20 mouse cellular contexts compared by ENCODE assay signal in the genomic region with DNA sequence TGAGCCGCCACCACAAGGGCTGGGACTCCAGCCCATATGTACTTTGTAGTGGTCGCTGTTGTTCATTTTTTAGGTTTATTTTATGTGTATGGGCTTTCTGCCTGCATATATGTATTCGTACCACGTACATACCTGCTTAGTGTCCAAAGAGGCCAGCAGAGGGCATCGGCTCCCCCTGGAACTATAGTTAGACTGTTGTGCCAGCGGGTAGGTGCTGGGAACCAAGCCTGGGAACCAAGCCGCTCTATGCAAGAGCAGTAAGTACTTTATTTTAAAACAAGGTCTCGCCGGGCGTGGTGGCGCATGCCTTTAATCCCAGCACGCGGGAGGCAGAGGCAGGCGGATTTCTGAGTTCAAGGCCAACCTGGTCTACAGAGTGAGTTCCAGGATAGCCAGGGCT. TPM values are rescaled to one million over a fixed set of nuclear protein-coding genes. Genes with fewer than 3 reads are reported as not detected.
A peak's percentile ranks its signal among the peaks of the same experiment; 100 is the strongest.
DNase-seq lines count a peak whose midpoint lies in the region; ATAC-seq and TF ChIP-seq lines count a peak whose summit lies in the region.
"Had no signal": no experiment of that assay in that cellular context is flagged by ENCODE, and none has a peak within 500 bp of the region (broad histone marks: within the 10 kb centered on the region; RNA-seq: fewer than 3 reads in every experiment).

No protein-coding gene starts in this region.

- H3K4me1 ChIP-seq in liver, embryonic 14.5 days (replicated peaks; ENCODE audit: control insufficient read depth in 2 of 2, insufficient read depth in 2 of 2, low read length in 1 of 2): peaks cover 10 to 18% of the 10 kb centered on the region in 2 experiments
- H3K4me1 ChIP-seq in stomach, postnatal 0 days (replicated peaks; ENCODE audit: control insufficient read depth, insufficient read depth): 0 out of 2 replicates have a peak, but pooled peaks cover 2% of the 10 kb centered on the region
- H3K4me1 ChIP-seq: embryonic facial prominence, embryonic 12.5 days; hindbrain, embryonic 12.5 days; midbrain, embryonic 12.5 days; neural tube, embryonic 13.5 days had no signal

- no peak overlapping the region for H3K4me2 ChIP-seq in liver, embryonic 14.5 days (ENCODE audit: low read depth)
- no peak overlapping the region for H3K4me2 ChIP-seq in stomach, postnatal 0 days (replicated peaks; ENCODE audit: low read depth)
- H3K4me2 ChIP-seq: embryonic facial prominence, embryonic 12.5 days; hindbrain, embryonic 12.5 days; intestine, embryonic 15.5 days; liver, embryonic 13.5 days; midbrain, embryonic 12.5 days; neural tube, embryonic 13.5 days had no signal

- TF ChIP-seq CTCF in liver, embryonic 14.5 days (IDR thresholded peaks at IDR 0.05; ENCODE audit: low read depth): peak; percentile 38; the same call in 1 of the 2 replicates
- peak; percentile 33; the same call in 1 of the 2 replicates for TF ChIP-seq CTCF in stomach, postnatal 0 days (IDR thresholded peaks at IDR 0.05; ENCODE audit: low read depth)

- H3K9me3 ChIP-seq in liver, embryonic 14.5 days (ENCODE audit: control insufficient read depth, low read length): no peaks in the 10 kb centered on the region
- no peaks in the 10 kb centered on the region for H3K9me3 ChIP-seq in stomach, postnatal 0 days (ENCODE audit: control insufficient read depth, low read length)
- H3K9me3 ChIP-seq: embryonic facial prominence, embryonic 12.5 days; hindbrain, embryonic 12.5 days; intestine, embryonic 15.5 days; liver, embryonic 13.5 days; neural tube, embryonic 13.5 days had no signal

- intact Hi-C loops in heart, postnatal 36 days (cut with DNase I): no loop called here

- H3K27ac ChIP-seq in liver, embryonic 14.5 days: no peak overlapping the region
- H3K27ac ChIP-seq in stomach, postnatal 0 days (replicated peaks): no peak overlapping the region
- H3K27ac ChIP-seq: embryonic facial prominence, embryonic 12.5 days; hindbrain, embryonic 12.5 days; intestine, embryonic 15.5 days; midbrain, embryonic 12.5 days; neural tube, embryonic 13.5 days had no signal

- no peak overlapping the region for H3K4me3 ChIP-seq in liver, embryonic 14.5 days (ENCODE audit: insufficient read depth in 1 of 2, low read depth in 2 of 2, low read length in 2 of 2)
- no peak overlapping the region for H3K4me3 ChIP-seq in stomach, postnatal 0 days (ENCODE audit: low read depth, low read length)
- H3K4me3 ChIP-seq: embryonic facial prominence, embryonic 12.5 days; erythroblast, embryonic 14.5 days; hindbrain, embryonic 12.5 days; intestine, embryonic 15.5 days; liver, embryonic 13.5 days; midbrain, embryonic 12.5 days; neural tube, embryonic 13.5 days had no signal

- no peak for ATAC-seq in liver, embryonic 14.5 days (ENCODE audit: insufficient read depth)
- ATAC-seq in stomach, postnatal 0 days (ENCODE audit: low FRiP score, low TSS enrichment): no peak
- ATAC-seq: forebrain, embryonic 14.5 days had no signal

- 90% methylated on average over 14 of the region's 14 CpGs for WGBS in liver, embryonic 14.5 days (ENCODE audit: insufficient replicate concordance)
- WGBS in stomach, postnatal 0 days: 93% methylated on average over 14 of the region's 14 CpGs

- no peak overlapping the region for H3K9ac ChIP-seq in liver, embryonic 14.5 days (replicated peaks)
- H3K9ac ChIP-seq in stomach, postnatal 0 days (ENCODE audit: low read length): no peak overlapping the region
- H3K9ac ChIP-seq: embryonic facial prominence, embryonic 12.5 days; hindbrain, embryonic 12.5 days; intestine, embryonic 15.5 days; liver, embryonic 13.5 days; midbrain, embryonic 12.5 days; neural tube, embryonic 13.5 days had no signal

- no peak for TF ChIP-seq EP300 in liver, embryonic 14.5 days (IDR thresholded peaks at IDR 0.05; ENCODE audit: low read depth)
- no peak for TF ChIP-seq EP300 in stomach, postnatal 0 days (optimal IDR thresholded peaks at IDR 0.05)

- peak; percentile 87 for DNase-seq in heart, adult 11 months
- no peak for DNase-seq in heart, postnatal 36 days
- no peak for DNase-seq in liver, embryonic 14.5 days (ENCODE audit: low read depth in 3 of 3, low spot score in 3 of 3)
- no peak for DNase-seq in liver
- peak; percentile 60 for DNase-seq in ES-CJ7 (ENCODE audit: low read depth, low spot score)
- no peak for DNase-seq in stomach, postnatal 0 days (ENCODE audit: low spot score)
- DNase-seq in Muller cell, postnatal 12 days (ENCODE audit: inconsistent ontology term): no peak
- DNase-seq: cerebellum, adult 8-10 months; gastrocnemius, postnatal 36 days; kidney, postnatal 14 days; left cerebral cortex, postnatal 4 days; liver, embryonic 13.5 days; thymus, postnatal 25 days had no signal

- no peaks in the 10 kb centered on the region for H3K36me3 ChIP-seq in liver, embryonic 14.5 days (replicated peaks; ENCODE audit: control insufficient read depth, insufficient read depth, low read depth)
- H3K36me3 ChIP-seq in stomach, postnatal 0 days (ENCODE audit: control insufficient read depth, insufficient read depth, low read length): 0 out of 2 replicates have a peak, but pooled peaks cover 5% of the 10 kb centered on the region
- H3K36me3 ChIP-seq: embryonic facial prominence, embryonic 12.5 days; intestine, embryonic 15.5 days had no signal

- H3K27me3 ChIP-seq in liver, embryonic 14.5 days (ENCODE audit: control insufficient read depth, insufficient read depth, low read length): no peaks in the 10 kb centered on the region
- H3K27me3 ChIP-seq in stomach, postnatal 0 days (ENCODE audit: control insufficient read depth, insufficient read depth, low read length): no peaks in the 10 kb centered on the region
- H3K27me3 ChIP-seq: embryonic facial prominence, embryonic 12.5 days; hindbrain, embryonic 12.5 days; intestine, embryonic 15.5 days; liver, embryonic 13.5 days; midbrain, embryonic 12.5 days; neural tube, embryonic 13.5 days had no signal

RNA-seq across cellular contexts. Expression of a gene that starts 7.5 kb away (rescaled TPM):
- total RNA-seq in heart, postnatal 36 days (2021): 1 to 10 TPM; 2.8 to 3.2 TPM
- 1.2 and 1.5 TPM in 2 replicates for polyA plus RNA-seq in liver, embryonic 14.5 days (2012; rRNA removed)
- 0.72 and 1.3 TPM in 2 replicates for polyA plus RNA-seq in liver, embryonic 14.5 days (2014; fragmentation: Nextera tagmentation; extraction: Ambion mirVana)
- 2.2 and 2.6 TPM in 2 replicates for polyA plus RNA-seq in stomach, postnatal 0 days (2015; fragmentation: Nextera tagmentation; extraction: Ambion mirVana)

RNA-seq across cellular contexts. Expression of a gene that starts 12.0 kb away (rescaled TPM):
- 100 to 1,000 TPM; 267 to 286 TPM for total RNA-seq in heart, postnatal 36 days (2021)
- 429 and 654 TPM in 2 replicates for polyA plus RNA-seq in liver, embryonic 14.5 days (2012; rRNA removed)
- polyA plus RNA-seq in liver, embryonic 14.5 days (2014; fragmentation: Nextera tagmentation; extraction: Ambion mirVana): 490 and 506 TPM in 2 replicates
- polyA plus RNA-seq in stomach, postnatal 0 days (2015; fragmentation: Nextera tagmentation; extraction: Ambion mirVana): 2,935 and 3,187 TPM in 2 replicates

RNA-seq across cellular contexts. Expression of a gene that starts 19.7 kb away (rescaled TPM):
- total RNA-seq in heart, postnatal 36 days (2021): 10 to 100 TPM; 19.3 TPM
- polyA plus RNA-seq in liver, embryonic 14.5 days (2012; rRNA removed): 9.4 and 10.3 TPM in 2 replicates
- 7.0 and 7.8 TPM in 2 replicates for polyA plus RNA-seq in liver, embryonic 14.5 days (2014; fragmentation: Nextera tagmentation; extraction: Ambion mirVana)
- polyA plus RNA-seq in stomach, postnatal 0 days (2015; fragmentation: Nextera tagmentation; extraction: Ambion mirVana): 15.0 and 15.1 TPM in 2 replicates

RNA-seq across cellular contexts. Expression of a gene that starts 41.6 kb away (rescaled TPM):
- total RNA-seq in heart, postnatal 36 days (2021): 1 to 10 TPM; 7.2 to 8.8 TPM
- polyA plus RNA-seq in liver, embryonic 14.5 days (2012; rRNA removed): 3.3 and 4.0 TPM in 2 replicates
- polyA plus RNA-seq in liver, embryonic 14.5 days (2014; fragmentation: Nextera tagmentation; extraction: Ambion mirVana): 4.3 and 5.3 TPM in 2 replicates
- 7.8 and 8.5 TPM in 2 replicates for polyA plus RNA-seq in stomach, postnatal 0 days (2015; fragmentation: Nextera tagmentation; extraction: Ambion mirVana)

RNA-seq across cellular contexts. Expression of a gene that starts 43.1 kb away (rescaled TPM):
- 1,000 to 10,000 TPM; 1,509 to 1,535 TPM for total RNA-seq in heart, postnatal 36 days (2021)
- polyA plus RNA-seq in liver, embryonic 14.5 days (2012; rRNA removed): 1,053 and 2,546 TPM in 2 replicates
- 3,181 and 3,454 TPM in 2 replicates for polyA plus RNA-seq in liver, embryonic 14.5 days (2014; fragmentation: Nextera tagmentation; extraction: Ambion mirVana)
- polyA plus RNA-seq in stomach, postnatal 0 days (2015; fragmentation: Nextera tagmentation; extraction: Ambion mirVana): 3,550 and 3,693 TPM in 2 replicates

Comparison
In these comparisons a context has a peak if more than half of its experiments do, and no peak if none do; other contexts are left out.
1. DNase-seq: peak in heart, adult 11 months (single experiment) and ES-CJ7 (single experiment); none in heart, postnatal 36 days (0 of 2), liver, embryonic 14.5 days (0 of 3), liver (single experiment), stomach, postnatal 0 days (single experiment) and Muller cell, postnatal 12 days (single experiment).